Mouse (Mus musculus): ENCODE measurements around the gene Hist2h3b. TPM values are rescaled to one million over a fixed set of nuclear protein-coding genes. Genes with fewer than 3 reads are reported as not detected.
A peak's percentile ranks its signal among the peaks of the same experiment; 100 is the strongest.
"Not testable (repeated sequence)": the region's sequence is repeated elsewhere in the genome, so short reads cannot be mapped to it uniquely, and the experiment has no call there.

Hist2h3b gene
- polyA plus RNA-seq, 1 experiment, result 9.5 TPM

- no peak for TF ChIP-seq POLR2A (IDR thresholded peaks at IDR 0.05; ENCODE audit: extremely low read depth, insufficient read depth, low read length)
- Histone ChIP-seq H3K4me1 (ENCODE audit: control insufficient read depth, insufficient read depth, low read length) (peaks cover 4% of the 10 kb centered on the region; the same call in 1 of the 2 replicates), H3K4me3 (ENCODE audit: insufficient read depth, low read length) (no peak overlapping the region), H3K27ac (ENCODE audit: insufficient read depth, low read length) (no peak overlapping the region)
Measured at GRCm38 (mm10) chr3:96237904-96238511, 30.4 kb upstream of the Hist2h3b start.

- Histone ChIP-seq H3K4me3 (ENCODE audit: insufficient read depth, low read length) (peak within 1 kb of the TSS; percentile 69), H3K27ac (ENCODE audit: insufficient read depth, low read length) (peak within 1 kb of the TSS; percentile 77; the same call in 1 of the 2 replicates)
- not testable (repeated sequence) for H3K4me1 ChIP-seq (ENCODE audit: control insufficient read depth, insufficient read depth, low read length)
Measured at GRCm38 (mm10) chr3:96238954-96239793, 29.3 kb upstream of the Hist2h3b start, which contains the start of gene Hist2h3c2. Gene Hist2h3c2 (minus strand): TSS chr3:96239127.

GRCm38 (mm10) chr3:96239949-96240798 is 28.3 kb upstream of the Hist2h3b start, which contains the start of gene Hist2h2aa2:
Gene Hist2h2aa2 (minus strand): TSS chr3:96240276.
- H3K27ac ChIP-seq (ENCODE audit: insufficient read depth, low read length), result peak within 1 kb of the TSS; percentile 80
- H3K4me3 ChIP-seq (ENCODE audit: insufficient read depth, low read length), result peak within 1 kb of the TSS; percentile 69
- peak; percentile 51; the same call in 1 of the 2 replicates for TF ChIP-seq POLR2A (IDR thresholded peaks at IDR 0.05; ENCODE audit: extremely low read depth, insufficient read depth, low read length)
- H3K4me1 ChIP-seq (ENCODE audit: control insufficient read depth, insufficient read depth, low read length), result not testable (repeated sequence)

GRCm38 (mm10) chr3:96240799-96241197 is 27.7 kb upstream of the Hist2h3b start:
- Histone ChIP-seq H3K4me3 (ENCODE audit: insufficient read depth, low read length) (peak overlapping the region; percentile 18; the same call in 1 of the 2 replicates), H3K27ac (ENCODE audit: insufficient read depth, low read length) (peak overlapping the region; percentile 80), H3K4me1 (ENCODE audit: control insufficient read depth, insufficient read depth, low read length) (peaks cover 6% of the 10 kb centered on the region; the same call in 1 of the 2 replicates)
- TF ChIP-seq CTCF (IDR thresholded peaks at IDR 0.05; ENCODE audit: extremely low read depth, insufficient read depth, low read length), result no peak
- no peak for TF ChIP-seq POLR2A (IDR thresholded peaks at IDR 0.05; ENCODE audit: extremely low read depth, insufficient read depth, low read length)

GRCm38 (mm10) chr3:96243921-96244572 is 24.4 kb upstream of the Hist2h3b start:
- Histone ChIP-seq H3K4me1 (ENCODE audit: control insufficient read depth, insufficient read depth, low read length) (peaks cover 3% of the 10 kb centered on the region; the same call in 1 of the 2 replicates), H3K4me3 (ENCODE audit: insufficient read depth, low read length) (peak overlapping the region; percentile 93; the same call in 1 of the 2 replicates), H3K27ac (ENCODE audit: insufficient read depth, low read length) (no peak overlapping the region)
- TF ChIP-seq POLR2A (IDR thresholded peaks at IDR 0.05; ENCODE audit: extremely low read depth, insufficient read depth, low read length) (no peak), CTCF (IDR thresholded peaks at IDR 0.05; ENCODE audit: extremely low read depth, insufficient read depth, low read length) (no peak)

- not testable (repeated sequence) for H3K4me1 ChIP-seq (ENCODE audit: control insufficient read depth, insufficient read depth, low read length)
- Histone ChIP-seq H3K27ac (ENCODE audit: insufficient read depth, low read length) (peak within 1 kb of the TSS; percentile 99), H3K4me3 (ENCODE audit: insufficient read depth, low read length) (peak within 1 kb of the TSS; percentile 93)
- TF ChIP-seq POLR2A (IDR thresholded peaks at IDR 0.05; ENCODE audit: extremely low read depth, insufficient read depth, low read length), result peak; percentile 70; the same call in 1 of the 2 replicates
Measured at GRCm38 (mm10) chr3:96245003-96245886, 23.2 kb upstream of the Hist2h3b start, which contains the start of gene Hist2h2aa1. Gene Hist2h2aa1 (plus strand): TSS chr3:96245497.

GRCm38 (mm10) chr3:96246018-96246417 is 22.4 kb upstream of the Hist2h3b start:
- H3K27ac ChIP-seq (ENCODE audit: insufficient read depth, low read length); H3K4me1 ChIP-seq (ENCODE audit: control insufficient read depth, insufficient read depth, low read length): not testable (repeated sequence)
- H3K4me3 ChIP-seq (ENCODE audit: insufficient read depth, low read length), result peak overlapping the region; percentile 33

- H3K4me3 ChIP-seq (ENCODE audit: insufficient read depth, low read length), result peak within 1 kb of the TSS; percentile 93
- H3K4me1 ChIP-seq (ENCODE audit: control insufficient read depth, insufficient read depth, low read length); H3K27ac ChIP-seq (ENCODE audit: insufficient read depth, low read length): not testable (repeated sequence)
Measured at GRCm38 (mm10) chr3:96246427-96246856, 22.0 kb upstream of the Hist2h3b start, which contains the start of gene Hist2h3c1. Gene Hist2h3c1 (plus strand): TSS chr3:96246685.

Data from cortical plate, adult 2 months (tissue).